Mouse (Mus musculus) ES-E14 (cell line): Measurements from ENCODE around the gene Mpv17l2.

Experiments
- CHD2 ChIP-seq: IDR thresholded peaks from 2 replicates; pipeline ENCODE4 v1.6.1; 2014; ENCODE audit warnings: mild to moderate bottlenecking, low read depth, low read length, inconsistent platforms
- HCFC1 ChIP-seq: IDR thresholded peaks from 2 replicates; pipeline ENCODE4 v1.6.1; 2012; ENCODE audit warnings: low read length, inconsistent platforms, borderline replicate concordance; ENCODE audit not compliant: insufficient read depth
- MAFK ChIP-seq: IDR thresholded peaks from 2 replicates; pipeline ENCODE4 v1.6.1; 2014; ENCODE audit warnings: mild to moderate bottlenecking, low read depth, low read length, inconsistent platforms; ENCODE audit not compliant: insufficient read depth
- ZC3H11A ChIP-seq: IDR thresholded peaks from 2 replicates; pipeline ENCODE4 v1.6.1; 2012; ENCODE audit warnings: low read depth, mild to moderate bottlenecking, inconsistent platforms, low read length, borderline replicate concordance
- ZNF384 ChIP-seq: IDR thresholded peaks from 2 replicates; pipeline ENCODE4 v1.6.1; 2012; ENCODE audit warnings: low read depth, low read length, inconsistent platforms

DNA sequence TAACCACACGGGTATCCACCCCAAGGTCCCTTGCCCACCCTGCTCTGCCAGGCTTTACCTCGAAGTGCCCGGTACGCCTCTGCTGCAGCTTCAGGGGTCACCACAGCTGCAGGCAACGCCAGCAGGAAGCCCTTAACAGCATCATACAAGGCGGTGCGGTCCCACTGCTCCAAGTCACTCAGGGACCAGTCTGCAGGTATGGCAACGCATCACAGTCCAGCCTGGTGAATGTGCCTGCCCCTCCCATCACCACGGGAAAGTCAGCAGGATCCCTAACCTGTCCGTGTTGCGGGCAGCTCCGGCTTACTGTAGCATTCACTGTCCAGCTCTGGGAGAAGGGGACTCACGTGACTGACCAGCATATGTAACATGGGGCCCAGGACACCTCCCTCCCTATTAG is 11.3 kb upstream of the Mpv17l2 start:
- TF ChIP-seq MAFK (no peak), ZC3H11A (no peak), CHD2 (no peak), ZNF384 (no peak), HCFC1 (no peak)
